Mouse (Mus musculus) gonadal fat pad, adult 2 months (tissue): ENCODE results near the gene Chaf1a. TPM values are rescaled to one million over a fixed set of nuclear protein-coding genes. Genes with fewer than 3 reads are reported as not detected.

Source experiments
- DNase-seq: peaks from one replicate; pipeline ENCODE4 v3.0.0-alpha.2; 2012; ENCODE audit warnings: low read depth
- polyA plus RNA-seq: library from polyadenylated mRNA; depleted of rRNA; stranded (reverse); fragments of >200 nt; gene quantifications from 2 replicates; pipeline ENCODE4 v1.2.3, GENCODE M21; 2012; rRNA removed

Gene Chaf1a
- polyA plus RNA-seq, 1 experiment = 2.9 TPM

GRCm38 (mm10) chr17:56119431-56119830 is 79.2 kb downstream of the Chaf1a start:
- no peak for DNase-seq

DNA sequence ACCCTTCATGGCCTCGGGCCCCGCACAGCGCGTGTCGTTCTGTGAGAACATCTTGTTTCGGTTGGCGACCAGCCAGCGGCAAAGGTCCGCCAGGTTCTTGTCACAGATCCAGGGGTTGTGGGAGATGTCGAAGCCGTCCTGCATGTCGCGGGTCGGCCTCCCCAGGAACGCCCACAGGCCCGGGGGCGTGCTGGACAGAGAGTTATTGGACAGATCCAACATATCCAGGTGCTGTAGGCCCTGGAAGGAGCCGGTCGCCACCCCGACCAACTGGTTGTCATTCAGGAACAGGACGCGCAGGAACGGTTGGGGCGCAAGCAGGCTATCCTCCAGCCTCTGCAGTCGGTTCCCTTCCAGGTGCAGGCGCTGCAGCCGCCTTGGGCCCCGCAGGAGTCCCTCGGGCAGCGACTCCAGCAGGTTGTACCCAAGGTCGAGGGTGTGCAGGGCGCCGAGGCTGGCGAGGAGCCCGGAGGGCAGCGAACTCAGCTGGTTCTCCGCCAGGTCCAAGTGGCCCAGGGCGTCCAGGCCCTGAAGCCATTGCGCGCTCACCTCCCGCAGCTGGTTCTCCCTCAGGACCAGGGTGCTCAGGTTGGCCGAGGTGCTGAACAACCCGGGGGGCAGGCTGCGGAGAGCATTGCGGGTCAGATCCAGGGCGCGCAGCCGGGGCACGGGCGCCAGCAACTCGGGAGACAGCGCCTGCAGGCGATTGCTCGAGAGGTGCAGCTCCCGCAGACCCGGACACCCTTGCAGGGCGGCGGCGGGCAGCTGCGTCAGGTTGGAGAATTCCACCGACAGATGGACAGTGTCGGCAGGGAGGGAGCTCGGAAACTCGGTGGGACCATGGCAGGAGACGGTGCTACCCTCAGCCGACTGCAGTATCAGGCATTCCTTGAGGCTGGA is 80.0 kb downstream of the Chaf1a start:
- no peak for DNase-seq

DNA sequence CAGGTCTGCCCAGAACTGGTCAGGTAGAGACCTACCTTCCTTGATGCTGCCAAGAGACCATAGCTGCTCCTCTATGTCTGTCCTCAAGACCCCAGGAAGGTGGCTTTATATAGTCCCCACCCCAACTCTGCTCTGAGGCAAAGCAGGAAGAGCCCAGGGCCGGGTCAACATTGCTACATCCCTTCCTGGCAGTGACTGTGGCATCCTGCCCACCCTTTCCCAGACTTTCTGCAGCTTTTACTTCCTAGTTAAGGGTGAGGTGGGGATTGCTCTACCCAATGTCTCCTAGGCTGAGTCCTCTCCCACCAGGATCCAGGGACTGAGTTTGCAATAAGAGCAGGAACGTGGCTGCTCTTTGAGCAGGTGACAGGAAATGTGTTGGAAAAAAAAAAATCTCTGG is 81.6 kb downstream of the Chaf1a start, which contains the start of gene Lrg1:
Lrg1 (minus strand) TSS at position 176 of the 400 bp plus-strand sequence.
- no peak for DNase-seq

Other genes with a start within 250 kb of the Chaf1a start
- 0.74 and 0.85 TPM in 2 replicates for gene Zfp119a, start 161.5 kb upstream of the Chaf1a start, polyA plus RNA-seq
- gene Zfp959, start 148.3 kb upstream of the Chaf1a start, polyA plus RNA-seq = 1.9 and 3.0 TPM in 2 replicates
- 0.93 and 1.3 TPM in 2 replicates for gene Zfp119b, start 90.9 kb upstream of the Chaf1a start, polyA plus RNA-seq
- 3.8 and 7.3 TPM in 2 replicates for gene Ebi3, start 87.8 kb upstream of the Chaf1a start, polyA plus RNA-seq
- gene Yju2, start 81.3 kb upstream of the Chaf1a start, polyA plus RNA-seq = 8.3 and 8.5 TPM in 2 replicates
- 5.8 and 7.2 TPM in 2 replicates for gene Shd, start 70.0 kb upstream of the Chaf1a start, polyA plus RNA-seq
- 0.15 and 0.44 TPM in 2 replicates for gene Fsd1, start 53.9 kb upstream of the Chaf1a start, polyA plus RNA-seq
- gene Stap2, start 34.9 kb upstream of the Chaf1a start, polyA plus RNA-seq = 58.4 and 64.6 TPM in 2 replicates
- gene Mpnd, start 34.7 kb upstream of the Chaf1a start, polyA plus RNA-seq = 106 and 110 TPM in 2 replicates
- gene Sh3gl1, start 3.8 kb upstream of the Chaf1a start, polyA plus RNA-seq = 58.6 and 73.4 TPM in 2 replicates
- 100 and 112 TPM in 2 replicates for gene Ubxn6, start 34.6 kb downstream of the Chaf1a start, polyA plus RNA-seq
- gene Hdgfl2, start 39.2 kb downstream of the Chaf1a start, polyA plus RNA-seq = 41.4 and 45.4 TPM in 2 replicates
- 600 and 937 TPM in 2 replicates for gene Plin4, start 69.4 kb downstream of the Chaf1a start, polyA plus RNA-seq
- gene Plin5, start 77.2 kb downstream of the Chaf1a start, polyA plus RNA-seq = 15.6 and 21.5 TPM in 2 replicates
- gene Lrg1, start 81.6 kb downstream of the Chaf1a start, polyA plus RNA-seq = 306 and 347 TPM in 2 replicates
- gene Sema6b, start 99.9 kb downstream of the Chaf1a start, polyA plus RNA-seq = 9.9 and 10.9 TPM in 2 replicates
- gene Tnfaip8l1, start 122.0 kb downstream of the Chaf1a start, polyA plus RNA-seq = 3.6 and 4.3 TPM in 2 replicates
- gene Mydgf, start 143.5 kb downstream of the Chaf1a start, polyA plus RNA-seq = 88.2 and 96.4 TPM in 2 replicates
- 34.1 and 36.9 TPM in 2 replicates for gene Dpp9, start 178.5 kb downstream of the Chaf1a start, polyA plus RNA-seq
- gene Fem1a, start 216.4 kb downstream of the Chaf1a start, polyA plus RNA-seq = 26.8 and 27.7 TPM in 2 replicates
- gene Ticam1, start 236.3 kb downstream of the Chaf1a start, polyA plus RNA-seq = 22.9 and 23.8 TPM in 2 replicates